Mouse (Mus musculus): ENCODE results near the gene Map4k2. TPM values are rescaled to one million over a fixed set of nuclear protein-coding genes. Genes with fewer than 3 reads are reported as not detected.

The Map4k2 gene
- polyA plus RNA-seq, 1 experiment from 2014 or later, result 16.0 TPM

DNA sequence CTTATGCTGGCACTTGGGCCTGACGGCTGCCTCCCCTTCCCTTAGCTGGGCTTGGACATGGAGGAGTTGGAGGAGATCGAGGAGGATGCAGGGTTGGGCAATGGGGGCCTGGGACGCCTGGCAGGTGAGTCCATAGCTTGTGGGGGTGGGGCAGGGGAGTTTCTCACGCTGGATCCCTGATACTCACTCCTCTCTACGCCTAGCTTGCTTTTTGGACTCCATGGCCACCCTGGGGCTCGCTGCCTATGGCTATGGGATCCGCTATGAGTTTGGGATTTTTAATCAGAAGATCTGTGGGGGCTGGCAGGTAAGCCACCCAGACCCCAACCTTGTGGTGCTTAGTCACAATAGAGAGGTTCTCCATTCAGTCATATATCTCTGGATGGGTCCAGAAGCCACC is 44.9 kb downstream of the Map4k2 start:
- no peaks in the 10 kb centered on the region for H3K9me3 ChIP-seq (replicated peaks)
- WGBS, result 84% methylated on average over 7 of the region's 7 CpGs
- no peak overlapping the region for H3K9ac ChIP-seq
- ATAC-seq (ENCODE audit: low FRiP score), result no peak
- H3K4me3 ChIP-seq, result no peak overlapping the region
- H3K36me3 ChIP-seq, result no peaks in the 10 kb centered on the region
- no peak overlapping the region for H3K27ac ChIP-seq
- peaks cover 22% of the 10 kb centered on the region for H3K4me1 ChIP-seq
- H3K4me2 ChIP-seq (replicated peaks), result no peak overlapping the region
- peaks cover 12% of the 10 kb centered on the region; the same call in 1 of the 2 replicates for H3K27me3 ChIP-seq

- Histone ChIP-seq H3K27me3 (peaks cover 12% of the 10 kb centered on the region; the same call in 1 of the 2 replicates), H3K4me2 (replicated peaks) (no peak overlapping the region), H3K9me3 (replicated peaks) (no peaks in the 10 kb centered on the region), H3K4me3 (no peak overlapping the region), H3K9ac (no peak overlapping the region), H3K4me1 (peaks cover 22% of the 10 kb centered on the region), H3K27ac (no peak overlapping the region), H3K36me3 (no peaks in the 10 kb centered on the region)
- WGBS, result 60% methylated on average over 9 of the region's 9 CpGs
- ATAC-seq (ENCODE audit: low FRiP score), result no peak
Observed at GRCm38 (mm10) chr19:6386234-6386633, 45.3 kb downstream of the Map4k2 start.

DNA sequence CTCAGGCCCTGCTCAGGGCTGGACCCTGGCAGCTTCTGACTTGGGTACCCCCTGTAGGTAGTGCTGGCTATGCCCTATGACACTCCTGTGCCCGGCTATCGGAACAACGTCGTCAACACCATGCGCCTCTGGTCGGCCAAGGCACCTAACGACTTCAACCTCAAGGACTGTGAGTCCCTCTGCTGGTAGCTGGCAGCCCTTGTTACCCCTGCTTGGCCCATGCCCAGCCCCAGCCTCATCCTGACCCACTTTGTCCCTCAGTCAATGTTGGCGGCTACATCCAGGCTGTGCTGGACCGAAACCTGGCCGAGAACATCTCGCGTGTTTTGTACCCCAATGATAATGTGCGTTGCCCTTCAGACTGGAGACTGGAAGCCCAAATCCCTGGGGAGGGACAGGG is 47.1 kb downstream of the Map4k2 start:
- no peak overlapping the region for H3K4me3 ChIP-seq
- peaks cover 12% of the 10 kb centered on the region; the same call in 1 of the 2 replicates for H3K27me3 ChIP-seq
- WGBS, result 87% methylated on average over 13 of the region's 13 CpGs
- H3K27ac ChIP-seq, result no peak overlapping the region
- H3K4me1 ChIP-seq, result peaks cover 22% of the 10 kb centered on the region
- H3K36me3 ChIP-seq, result no peaks in the 10 kb centered on the region
- no peak overlapping the region for H3K9ac ChIP-seq
- no peaks in the 10 kb centered on the region for H3K9me3 ChIP-seq (replicated peaks)
- no peak for ATAC-seq (ENCODE audit: low FRiP score)
- H3K4me2 ChIP-seq (replicated peaks), result no peak overlapping the region

GRCm38 (mm10) chr19:6389803-6390202 is 48.9 kb downstream of the Map4k2 start:
- Histone ChIP-seq H3K9me3 (replicated peaks) (no peaks in the 10 kb centered on the region), H3K36me3 (no peaks in the 10 kb centered on the region), H3K4me2 (replicated peaks) (peak overlapping the region; percentile 50), H3K9ac (no peak overlapping the region), H3K27me3 (peaks cover 12% of the 10 kb centered on the region; the same call in 1 of the 2 replicates), H3K4me3 (peak overlapping the region; percentile 20), H3K27ac (no peak overlapping the region), H3K4me1 (peaks cover 11% of the 10 kb centered on the region)
- ATAC-seq (ENCODE audit: low FRiP score), result no peak
- WGBS, result 6% methylated on average over 16 of the region's 16 CpGs

GRCm38 (mm10) chr19:6390251-6390650 is 49.3 kb downstream of the Map4k2 start:
- 54% methylated on average over 6 of the region's 6 CpGs for WGBS
- no peak overlapping the region for H3K9ac ChIP-seq

DNA sequence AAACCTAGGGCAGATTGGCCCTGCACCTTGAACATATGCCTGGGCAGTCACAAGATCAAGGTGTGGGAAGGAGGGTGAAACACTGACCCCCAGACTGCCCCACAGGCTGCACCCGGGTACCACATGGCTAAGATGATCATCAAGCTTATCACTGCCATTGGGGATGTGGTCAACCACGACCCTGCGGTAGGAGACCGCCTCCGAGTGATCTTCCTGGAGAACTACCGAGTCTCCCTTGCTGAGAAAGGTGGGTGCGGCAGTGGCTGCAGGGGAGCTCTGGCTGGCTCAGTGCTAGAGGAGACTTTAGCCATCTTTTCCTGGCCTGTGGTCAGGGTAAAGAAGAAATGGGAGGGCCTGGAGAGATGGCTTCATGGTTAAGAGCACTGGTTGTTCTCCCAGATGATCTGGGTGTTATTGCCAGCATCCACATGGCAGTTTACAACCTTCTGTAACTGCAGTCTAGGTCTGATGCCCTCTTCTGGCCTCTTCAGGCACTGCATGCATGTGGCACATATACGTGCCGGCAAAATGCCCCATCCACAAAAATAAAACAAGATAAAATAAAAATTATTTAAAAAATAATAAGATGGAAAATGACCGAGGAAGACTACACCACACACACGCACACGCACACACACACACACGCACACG is 51.9 kb downstream of the Map4k2 start:
- WGBS, result 95% methylated on average over 14 of the region's 14 CpGs
- ATAC-seq (ENCODE audit: low FRiP score), result no peak
- H3K27ac ChIP-seq, result no peak overlapping the region

More at GRCm38 (mm10) chr19:6390251-6390650, 49.3 kb downstream of the Map4k2 start:
- H3K36me3 ChIP-seq, result no peaks in the 10 kb centered on the region
- no peak overlapping the region for H3K4me3 ChIP-seq
- H3K4me2 ChIP-seq (replicated peaks), result no peak overlapping the region
- H3K9me3 ChIP-seq (replicated peaks), result no peaks in the 10 kb centered on the region
- no peak overlapping the region for H3K27ac ChIP-seq
- H3K4me1 ChIP-seq, result peaks cover 7% of the 10 kb centered on the region
- no peak for ATAC-seq (ENCODE audit: low FRiP score)
- peaks cover 12% of the 10 kb centered on the region; the same call in 1 of the 2 replicates for H3K27me3 ChIP-seq

GRCm38 (mm10) chr19:6393637-6394036 is 52.7 kb downstream of the Map4k2 start:
- H3K4me2 ChIP-seq (replicated peaks), result no peak overlapping the region
- H3K4me3 ChIP-seq, result no peak overlapping the region
- no peaks in the 10 kb centered on the region for H3K36me3 ChIP-seq
- H3K4me1 ChIP-seq, result peaks cover 15% of the 10 kb centered on the region
- peaks cover 20% of the 10 kb centered on the region for H3K27me3 ChIP-seq
- no peak overlapping the region for H3K27ac ChIP-seq
- H3K9me3 ChIP-seq (replicated peaks), result no peaks in the 10 kb centered on the region
- no peak overlapping the region for H3K9ac ChIP-seq
- ATAC-seq (ENCODE audit: low FRiP score), result no peak
- 90% methylated on average over 16 of the region's 16 CpGs for WGBS

More for the DNA sequence above, 51.9 kb downstream of the Map4k2 start:
- Histone ChIP-seq H3K4me3 (no peak overlapping the region), H3K4me2 (replicated peaks) (no peak overlapping the region), H3K4me1 (peaks cover 7% of the 10 kb centered on the region), H3K36me3 (no peaks in the 10 kb centered on the region), H3K9ac (no peak overlapping the region), H3K27me3 (peaks cover 15% of the 10 kb centered on the region), H3K9me3 (replicated peaks) (no peaks in the 10 kb centered on the region)

DNA sequence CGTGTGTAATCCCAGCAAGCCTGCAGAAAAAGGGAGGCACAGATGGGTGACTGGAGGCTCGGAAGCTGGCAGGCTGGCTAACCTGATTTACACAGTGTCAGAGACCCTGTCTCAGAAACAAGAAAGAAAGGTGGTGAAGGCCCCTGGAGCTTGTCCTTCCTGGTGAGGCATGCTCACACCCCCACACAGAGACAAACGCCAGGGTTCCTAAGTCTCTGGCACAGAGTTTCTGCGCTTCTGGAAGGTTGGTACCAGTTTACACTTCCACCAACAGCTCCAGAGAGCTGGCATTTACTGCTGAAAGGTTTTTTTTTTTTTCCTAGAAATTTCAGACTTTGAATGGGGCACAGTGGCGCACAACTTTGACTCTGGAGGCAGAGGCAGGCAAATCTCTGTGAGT is 55.3 kb downstream of the Map4k2 start:
- peaks cover 27% of the 10 kb centered on the region for H3K27me3 ChIP-seq
- ATAC-seq (ENCODE audit: low FRiP score), result no peak
- no peak overlapping the region for H3K9ac ChIP-seq
- no peak overlapping the region for H3K27ac ChIP-seq
- H3K4me1 ChIP-seq, result peaks cover 28% of the 10 kb centered on the region
- no peak overlapping the region for H3K4me3 ChIP-seq
- WGBS, result 88% methylated on average over 5 of the region's 5 CpGs
- no peak overlapping the region for H3K4me2 ChIP-seq (replicated peaks)
- no peaks in the 10 kb centered on the region for H3K36me3 ChIP-seq
- H3K9me3 ChIP-seq (replicated peaks), result no peaks in the 10 kb centered on the region

- Histone ChIP-seq H3K4me3 (no peak overlapping the region), H3K27me3 (peaks cover 41% of the 10 kb centered on the region), H3K36me3 (no peaks in the 10 kb centered on the region), H3K9me3 (replicated peaks) (no peaks in the 10 kb centered on the region), H3K4me1 (peaks cover 35% of the 10 kb centered on the region), H3K27ac (no peak overlapping the region), H3K4me2 (replicated peaks) (no peak overlapping the region), H3K9ac (no peak overlapping the region)
- 83% methylated on average over 22 of the region's 22 CpGs for WGBS
- no peak for ATAC-seq (ENCODE audit: low FRiP score)
Observed at GRCm38 (mm10) chr19:6397582-6398249, 56.8 kb downstream of the Map4k2 start.

- H3K4me2 ChIP-seq (replicated peaks), result peak overlapping the region; percentile 100
- peaks cover 47% of the 10 kb centered on the region for H3K27me3 ChIP-seq
- H3K27ac ChIP-seq, result peak overlapping the region; percentile 72; the same call in 1 of the 2 replicates
- ATAC-seq (ENCODE audit: low FRiP score), result peak; percentile 33
- H3K9ac ChIP-seq, result peak overlapping the region; percentile 70
- H3K9me3 ChIP-seq (replicated peaks), result no peaks in the 10 kb centered on the region
- H3K36me3 ChIP-seq, result no peaks in the 10 kb centered on the region
- H3K4me3 ChIP-seq, result peak overlapping the region; percentile 64
- peaks cover 43% of the 10 kb centered on the region for H3K4me1 ChIP-seq
- WGBS, result 0% methylated on average over 39 of the region's 39 CpGs
Observed at GRCm38 (mm10) chr19:6398447-6399284, 57.7 kb downstream of the Map4k2 start.

DNA sequence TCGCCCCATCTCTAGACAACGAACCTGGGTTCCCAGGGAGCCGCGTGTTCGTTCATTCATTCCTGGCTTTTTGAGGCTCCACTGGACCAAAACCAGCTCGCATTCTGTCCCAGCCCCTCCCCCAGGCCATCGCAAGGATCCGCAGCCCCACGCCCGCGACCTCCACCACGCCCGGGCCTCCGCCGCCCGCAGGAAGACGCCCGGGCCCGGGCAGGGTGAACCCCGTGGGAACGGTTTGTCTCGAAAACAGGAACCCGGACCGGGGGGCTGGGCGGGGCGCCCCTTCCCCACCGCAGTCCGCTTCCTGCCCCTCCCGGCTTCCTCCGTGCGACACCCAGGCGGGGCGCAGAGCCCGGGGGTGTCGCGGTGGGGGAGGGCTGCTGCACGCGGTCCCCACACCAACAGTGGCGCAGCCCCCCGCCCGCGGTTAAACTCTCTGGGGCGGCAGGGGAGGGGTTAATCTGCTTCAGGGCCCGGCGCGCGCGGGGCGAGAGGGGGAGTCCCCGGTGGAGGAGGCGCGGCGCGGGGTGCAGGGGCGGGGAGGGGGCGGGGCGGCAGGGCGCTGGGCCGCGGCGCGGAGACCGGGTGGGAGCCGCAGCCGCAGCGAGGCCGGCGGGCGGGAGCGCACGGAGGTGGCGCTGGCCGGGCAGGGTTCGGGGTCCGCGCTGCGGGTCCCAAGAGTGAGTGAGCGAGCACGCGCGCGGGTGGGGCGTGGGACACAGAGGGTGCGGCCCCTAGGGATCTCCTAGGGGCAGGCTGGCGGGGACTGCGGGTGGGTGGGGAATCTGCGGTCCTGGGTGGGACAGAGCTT is 58.6 kb downstream of the Map4k2 start, which contains the start of gene Rasgrp2:
TSS of gene Rasgrp2 (plus strand) at position 56 of the 811 bp plus-strand sequence.
- Histone ChIP-seq H3K27ac (peak within 1 kb of the TSS; percentile 72; the same call in 1 of the 2 replicates), H3K4me1 (peaks cover 44% of the 10 kb centered on the region), H3K4me3 (peak within 1 kb of the TSS; percentile 64), H3K9me3 (replicated peaks) (no peaks in the 10 kb centered on the region), H3K9ac (peak within 1 kb of the TSS; percentile 70), H3K36me3 (no peaks in the 10 kb centered on the region), H3K4me2 (replicated peaks) (peak within 1 kb of the TSS; percentile 100), H3K27me3 (peaks cover 49% of the 10 kb centered on the region)
- WGBS, result under 1% methylated on average over 83 of the region's 87 CpGs
- ATAC-seq (ENCODE audit: low FRiP score), result peak; percentile 29; the same call in 1 of the 2 replicates
